Mouse (Mus musculus) bone marrow, adult 2 months (tissue): Measurements from ENCODE around the gene Ncapd2.
A peak's percentile ranks its signal among the peaks of the same experiment; 100 is the strongest.

ENCODE experiments used
- CTCF ChIP-seq: fragments of 200-500 bp; IDR thresholded peaks from 2 replicates; pipeline ENCODE4 v1.5.1; 2011; ENCODE audit warnings: low read length, control low read depth; ENCODE audit not compliant: control insufficient read depth, insufficient read depth
- POLR2A ChIP-seq: fragments of 200-500 bp; IDR thresholded peaks from 2 replicates; pipeline ENCODE4 v1.6.1; 2011; ENCODE audit warnings: low read depth, mild to moderate bottlenecking, control low read depth, low read length, borderline replicate concordance; ENCODE audit not compliant: control insufficient read depth

GRCm38 (mm10) chr6:125165328-125165891, 26.1 kb downstream of the Ncapd2 start:
- TF ChIP-seq CTCF (no peak), POLR2A (peak; percentile 98)
